Mouse (Mus musculus): ENCODE results near the gene B230219D22Rik. TPM values are rescaled to one million over a fixed set of nuclear protein-coding genes. Genes with fewer than 3 reads are reported as not detected.
A peak's percentile ranks its signal among the peaks of the same experiment; 100 is the strongest.

The B230219D22Rik gene
- polyA plus RNA-seq, 1 experiment from 2014 or later, result 40.7 TPM

- H3K4me3 ChIP-seq (replicated peaks; ENCODE audit: low read depth, low read length), result no peak overlapping the region
These were observed 15.6 kb upstream of the B230219D22Rik start for GRCm38 (mm10) chr13:55677364-55677763.

DNA sequence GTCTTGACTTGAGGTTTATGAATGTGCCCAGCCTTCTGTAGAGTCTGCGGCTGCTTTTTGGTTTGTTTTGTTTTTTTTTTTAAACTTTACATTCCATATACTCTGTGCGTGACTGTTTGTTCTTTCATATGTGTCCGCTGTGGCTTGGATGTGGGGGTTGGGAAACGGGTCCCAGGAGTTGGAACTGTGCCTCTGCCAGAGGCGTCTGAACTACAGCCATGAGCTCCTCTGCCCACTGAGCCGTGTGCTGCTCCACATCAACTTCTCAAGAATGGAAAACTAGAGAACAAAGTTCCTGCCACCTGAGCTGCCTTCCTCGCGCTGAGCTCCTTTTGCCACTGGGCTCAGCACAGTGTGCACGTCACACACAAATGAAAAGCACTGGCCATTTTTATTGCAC is 10.7 kb upstream of the B230219D22Rik start:
- no peak for DNase-seq (ENCODE audit: low spot score)
- no peak for TF ChIP-seq CTCF (IDR thresholded peaks at IDR 0.05; ENCODE audit: low read depth)
- H3K4me3 ChIP-seq (replicated peaks; ENCODE audit: low read depth, low read length), result no peak overlapping the region
- H3K9ac ChIP-seq (ENCODE audit: low read depth, low read length), result no peak overlapping the region
- H3K4me1 ChIP-seq (replicated peaks; ENCODE audit: insufficient read depth, low read length), result no peaks in the 10 kb centered on the region
- no peak overlapping the region for H3K27ac ChIP-seq
- no peak for ATAC-seq (replicated peaks; ENCODE audit: low FRiP score, low read depth)
- H3K36me3 ChIP-seq (ENCODE audit: insufficient read depth, low read length), result peaks cover 34% of the 10 kb centered on the region
- H3K27me3 ChIP-seq (ENCODE audit: insufficient read depth, low read length), result no peaks in the 10 kb centered on the region
- H3K4me2 ChIP-seq (ENCODE audit: low read length), result no peak overlapping the region
- WGBS, result 79% methylated on average over 9 of the region's 9 CpGs
- no peaks in the 10 kb centered on the region for H3K9me3 ChIP-seq (replicated peaks; ENCODE audit: low read length)

More at GRCm38 (mm10) chr13:55677364-55677763, 15.6 kb upstream of the B230219D22Rik start:
- Histone ChIP-seq H3K4me2 (ENCODE audit: low read length) (no peak overlapping the region), H3K9ac (ENCODE audit: low read depth, low read length) (no peak overlapping the region), H3K27ac (no peak overlapping the region), H3K27me3 (ENCODE audit: insufficient read depth, low read length) (no peaks in the 10 kb centered on the region), H3K9me3 (replicated peaks; ENCODE audit: low read length) (no peaks in the 10 kb centered on the region), H3K4me1 (replicated peaks; ENCODE audit: insufficient read depth, low read length) (no peaks in the 10 kb centered on the region), H3K36me3 (ENCODE audit: insufficient read depth, low read length) (peaks cover 59% of the 10 kb centered on the region)
- 59% methylated on average over 8 of the region's 8 CpGs for WGBS
- no peak for DNase-seq (ENCODE audit: low spot score)
- no peak for ATAC-seq (replicated peaks; ENCODE audit: low FRiP score, low read depth)
- TF ChIP-seq CTCF (IDR thresholded peaks at IDR 0.05; ENCODE audit: low read depth), result no peak

GRCm38 (mm10) chr13:55683581-55683980 is 9.3 kb upstream of the B230219D22Rik start:
- no peaks in the 10 kb centered on the region for H3K27me3 ChIP-seq (ENCODE audit: insufficient read depth, low read length)
- no peak overlapping the region for H3K4me3 ChIP-seq (replicated peaks; ENCODE audit: low read depth, low read length)
- H3K9ac ChIP-seq (ENCODE audit: low read depth, low read length), result no peak overlapping the region
- ATAC-seq (replicated peaks; ENCODE audit: low FRiP score, low read depth) (no peak), DNase-seq (ENCODE audit: low spot score) (no peak)
- whole genome bisulfite sequencing, result 77% methylated on average over 3 of the region's 3 CpGs
- no peaks in the 10 kb centered on the region for H3K4me1 ChIP-seq (replicated peaks; ENCODE audit: insufficient read depth, low read length)
- TF ChIP-seq CTCF (IDR thresholded peaks at IDR 0.05; ENCODE audit: low read depth), result no peak
- no peaks in the 10 kb centered on the region for H3K9me3 ChIP-seq (replicated peaks; ENCODE audit: low read length)
- no peak overlapping the region for H3K4me2 ChIP-seq (ENCODE audit: low read length)
- H3K36me3 ChIP-seq (ENCODE audit: insufficient read depth, low read length), result peaks cover 22% of the 10 kb centered on the region; the same call in 1 of the 2 replicates
- no peak overlapping the region for H3K27ac ChIP-seq

- H3K27ac ChIP-seq, result no peak overlapping the region
- no peaks in the 10 kb centered on the region for H3K27me3 ChIP-seq (ENCODE audit: insufficient read depth, low read length)
- H3K9me3 ChIP-seq (replicated peaks; ENCODE audit: low read length), result no peaks in the 10 kb centered on the region
- 71% methylated on average over 9 of the region's 9 CpGs for WGBS
- H3K4me3 ChIP-seq (replicated peaks; ENCODE audit: low read depth, low read length), result no peak overlapping the region
- DNase-seq (ENCODE audit: low spot score) (no peak), ATAC-seq (replicated peaks; ENCODE audit: low FRiP score, low read depth) (no peak)
- no peak overlapping the region for H3K4me2 ChIP-seq (ENCODE audit: low read length)
- 0 out of 2 replicates have a peak, but pooled peaks cover 4% of the 10 kb centered on the region for H3K36me3 ChIP-seq (ENCODE audit: insufficient read depth, low read length)
- H3K4me1 ChIP-seq (replicated peaks; ENCODE audit: insufficient read depth, low read length), result no peaks in the 10 kb centered on the region
- TF ChIP-seq CTCF (IDR thresholded peaks at IDR 0.05; ENCODE audit: low read depth), result no peak
- no peak overlapping the region for H3K9ac ChIP-seq (ENCODE audit: low read depth, low read length)
These were observed 6.8 kb upstream of the B230219D22Rik start for GRCm38 (mm10) chr13:55686107-55686633.

GRCm38 (mm10) chr13:55687927-55688602 is 4.9 kb upstream of the B230219D22Rik start:
- DNase-seq (ENCODE audit: low spot score) (no peak), ATAC-seq (replicated peaks; ENCODE audit: low FRiP score, low read depth) (no peak)
- 40% methylated on average over 4 of the region's 4 CpGs for WGBS
- H3K9ac ChIP-seq (ENCODE audit: low read depth, low read length), result no peak overlapping the region
- no peaks in the 10 kb centered on the region for H3K36me3 ChIP-seq (ENCODE audit: insufficient read depth, low read length)
- no peaks in the 10 kb centered on the region for H3K27me3 ChIP-seq (ENCODE audit: insufficient read depth, low read length)
- no peaks in the 10 kb centered on the region for H3K9me3 ChIP-seq (replicated peaks; ENCODE audit: low read length)
- H3K4me3 ChIP-seq (replicated peaks; ENCODE audit: low read depth, low read length), result no peak overlapping the region
- H3K4me1 ChIP-seq (replicated peaks; ENCODE audit: insufficient read depth, low read length), result no peaks in the 10 kb centered on the region
- no peak overlapping the region for H3K4me2 ChIP-seq (ENCODE audit: low read length)
- no peak overlapping the region for H3K27ac ChIP-seq
- TF ChIP-seq CTCF (IDR thresholded peaks at IDR 0.05; ENCODE audit: low read depth), result no peak

DNA sequence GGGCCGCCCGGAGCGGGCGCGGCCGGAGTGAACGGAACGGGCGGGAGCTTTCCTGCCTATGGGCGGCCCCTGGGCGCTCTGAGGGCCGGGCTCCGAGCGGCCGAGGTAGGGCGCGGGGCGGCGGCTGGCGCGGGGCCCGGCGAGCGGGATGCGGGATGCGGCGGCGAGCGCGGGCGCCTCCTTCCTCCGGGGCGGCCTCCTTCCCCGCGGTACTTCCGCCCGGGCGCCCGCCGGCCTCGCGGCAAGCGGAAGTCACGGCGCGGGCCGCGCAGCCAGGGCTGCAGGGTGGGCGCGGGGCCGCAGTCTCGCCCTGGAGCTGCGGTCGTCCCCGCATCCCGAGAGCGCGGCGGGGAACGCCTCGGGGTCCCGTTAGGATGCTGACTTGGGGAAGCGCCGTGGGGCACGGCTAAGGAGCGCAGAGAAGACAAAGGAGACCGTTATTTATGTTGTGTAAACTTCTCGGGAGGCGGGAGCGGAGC is 358 bp downstream of the B230219D22Rik start:
- ATAC-seq (replicated peaks; ENCODE audit: low FRiP score, low read depth), result peak; percentile 50; the same call in 1 of the 2 replicates

More for the DNA sequence above, 358 bp downstream of the B230219D22Rik start:
- H3K27me3 ChIP-seq (ENCODE audit: insufficient read depth, low read length), result no peaks in the 10 kb centered on the region
- no peaks in the 10 kb centered on the region for H3K36me3 ChIP-seq (ENCODE audit: insufficient read depth, low read length)
- peak overlapping the region; percentile 58 for H3K4me2 ChIP-seq (ENCODE audit: low read length)
- H3K4me1 ChIP-seq (replicated peaks; ENCODE audit: insufficient read depth, low read length), result peaks cover 9% of the 10 kb centered on the region; the same call in 1 of the 2 replicates
- peak overlapping the region; percentile 98 for H3K27ac ChIP-seq
- 2% methylated on average over 46 of the region's 70 CpGs for WGBS
- no peak for TF ChIP-seq CTCF (IDR thresholded peaks at IDR 0.05; ENCODE audit: low read depth)
- DNase-seq (ENCODE audit: low spot score), result peak; percentile 59
- peak overlapping the region; percentile 99 for H3K4me3 ChIP-seq (replicated peaks; ENCODE audit: low read depth, low read length)
- H3K9me3 ChIP-seq (replicated peaks; ENCODE audit: low read length), result no peaks in the 10 kb centered on the region
- peak overlapping the region; percentile 100 for H3K9ac ChIP-seq (ENCODE audit: low read depth, low read length)
